Mouse (Mus musculus) CH12.LX (cell line): ENCODE results near the gene Notch1. TPM values are rescaled to one million over a fixed set of nuclear protein-coding genes. Genes with fewer than 3 reads are reported as not detected.

Experiments used
- DNase-seq: peaks from one replicate; pipeline ENCODE4 v3.0.0-alpha.2; 2013; ENCODE audit errors: extremely low read depth
- H3K27ac ChIP-seq: 2 replicates; pipeline ENCODE4 v1.5.1; 2012; ENCODE audit warnings: low read depth, mild to moderate bottlenecking, control low read depth, moderate library complexity; ENCODE audit not compliant: insufficient read depth
- H3K27me3 ChIP-seq: replicated peaks from 2 replicates; pipeline ENCODE3; 2012; ENCODE audit warnings: inconsistent platforms
- H3K36me3 ChIP-seq, 2 experiments: replicated peaks in 1 of 2; 2 replicates each; pipeline versions ENCODE3 to v1.6.1; 2012; ENCODE audit warnings: inconsistent platforms in 1 of 2, low read length in 1 of 2, mild to moderate bottlenecking in 1 of 2, mixed read lengths in 1 of 2, moderate library complexity in 1 of 2; ENCODE audit not compliant: control insufficient read depth in 1 of 2, insufficient read depth in 1 of 2
- H3K4me1 ChIP-seq, 2 experiments: 2 replicates each; pipeline ENCODE4 v1.6.1; 2012; ENCODE audit warnings: inconsistent platforms in 1 of 2, moderate library complexity in 1 of 2; ENCODE audit not compliant: insufficient read depth in 2 of 2, control insufficient read depth in 1 of 2
- H3K4me2 ChIP-seq: 2 replicates; pipeline ENCODE4 v1.6.1; 2012; ENCODE audit warnings: low read depth, mild to moderate bottlenecking, control low read depth; ENCODE audit not compliant: poor library complexity, insufficient read depth, severe bottlenecking
- H3K4me3 ChIP-seq, 3 experiments: fragments of 150-350 bp in 1 of 3; sonication (generic) in 1 of 3; replicated peaks in 1 of 3; 2 replicates each; pipeline versions ENCODE3 to v1.5.1; 2011 to 2012; ENCODE audit warnings: low read depth in 2 of 3, low read length in 2 of 3, mild to moderate bottlenecking in 2 of 3, moderate library complexity in 2 of 3, control low read depth in 1 of 3, improper control_type of control experiment in 1 of 3, inconsistent platforms in 1 of 3, mixed read lengths in 1 of 3; ENCODE audit not compliant: poor library complexity in 1 of 3
- H3K79me2 ChIP-seq: replicated peaks from 2 replicates; pipeline ENCODE4 v1.6.1; 2012; ENCODE audit warnings: mild to moderate bottlenecking, moderate library complexity; ENCODE audit not compliant: control insufficient read depth, poor library complexity, insufficient read depth, severe bottlenecking; ENCODE audit errors: extremely low read depth
- H3K9ac ChIP-seq: 2 replicates; pipeline ENCODE4 v1.6.1; 2012; ENCODE audit warnings: low read depth, mild to moderate bottlenecking, control low read depth, moderate library complexity; ENCODE audit not compliant: insufficient read depth
- H3K9me3 ChIP-seq: replicated peaks from 2 replicates; pipeline ENCODE3; 2012; ENCODE audit warnings: low read length, inconsistent platforms, mixed read lengths
- BHLHE40 ChIP-seq: IDR thresholded peaks from 2 replicates; pipeline ENCODE4 v1.6.1; 2011; ENCODE audit warnings: mild to moderate bottlenecking, low read depth, low read length, improper control_type of control experiment
- CHD1 ChIP-seq: IDR thresholded peaks from 2 replicates; pipeline ENCODE4 v1.6.1; 2012; ENCODE audit warnings: low read depth, low read length, improper control_type of control experiment, inconsistent platforms
- CHD2 ChIP-seq: IDR thresholded peaks from 2 replicates; pipeline ENCODE4 v1.6.1; 2011; ENCODE audit warnings: low read length, improper control_type of control experiment
- CTCF ChIP-seq, 2 experiments: IDR thresholded peaks in 1 of 2; conservative IDR thresholded peaks in 1 of 2; 2 replicates each; pipeline ENCODE4 v1.5.1; 2011 to 2012; ENCODE audit warnings: low read depth in 2 of 2, low read length in 2 of 2, improper control_type of control experiment in 1 of 2, inconsistent platforms in 1 of 2, mild to moderate bottlenecking in 1 of 2, moderate library complexity in 1 of 2
- E2F4 ChIP-seq: IDR thresholded peaks from 2 replicates; pipeline ENCODE4 v1.6.1; 2011; ENCODE audit warnings: low read depth, low read length, improper control_type of control experiment; ENCODE audit not compliant: insufficient replicate concordance
- ELF1 ChIP-seq: IDR thresholded peaks from 2 replicates; pipeline ENCODE4 v1.6.1; 2014; ENCODE audit warnings: low read depth, mild to moderate bottlenecking, inconsistent platforms, low read length, improper control_type of control experiment
- ETS1 ChIP-seq: conservative IDR thresholded peaks from 2 replicates; pipeline ENCODE4 v1.6.1; 2012; ENCODE audit warnings: low read depth, mild to moderate bottlenecking, inconsistent platforms, low read length, improper control_type of control experiment, moderate library complexity
- GABPA ChIP-seq: IDR thresholded peaks from 2 replicates; pipeline ENCODE4 v1.6.1; 2012; ENCODE audit warnings: low read depth, low read length, improper control_type of control experiment, inconsistent platforms; ENCODE audit not compliant: insufficient replicate concordance
- HCFC1 ChIP-seq: IDR thresholded peaks from 2 replicates; pipeline ENCODE4 v1.6.1; 2012; ENCODE audit warnings: low read depth, mild to moderate bottlenecking, inconsistent platforms, low read length, improper control_type of control experiment
- IRF4 ChIP-seq: IDR thresholded peaks from 2 replicates; pipeline ENCODE4 v1.6.1; 2014; ENCODE audit warnings: low read depth, mild to moderate bottlenecking, inconsistent platforms, low read length, improper control_type of control experiment
- JUND ChIP-seq: conservative IDR thresholded peaks from 2 replicates; pipeline ENCODE4 v1.6.1; 2011; ENCODE audit warnings: low read depth, low read length, improper control_type of control experiment
- MAFK ChIP-seq: IDR thresholded peaks from 2 replicates; pipeline ENCODE4 v1.6.1; 2011; ENCODE audit warnings: low read length, improper control_type of control experiment; ENCODE audit not compliant: insufficient replicate concordance
- MAX ChIP-seq: IDR thresholded peaks from 2 replicates; pipeline ENCODE4 v1.6.1; 2011; ENCODE audit warnings: low read length, improper control_type of control experiment
- MAZ ChIP-seq: IDR thresholded peaks from 2 replicates; pipeline ENCODE4 v1.6.1; 2012; ENCODE audit warnings: low read depth, mild to moderate bottlenecking, inconsistent platforms, low read length, improper control_type of control experiment, moderate library complexity
- MEF2A ChIP-seq: IDR thresholded peaks from 2 replicates; pipeline ENCODE4 v1.6.1; 2014; ENCODE audit warnings: low read depth, mild to moderate bottlenecking, inconsistent platforms, low read length, improper control_type of control experiment, borderline replicate concordance
- NELFE ChIP-seq: IDR thresholded peaks from 2 replicates; pipeline ENCODE4 v1.6.1; 2011; ENCODE audit warnings: low read depth, low read length, improper control_type of control experiment
- NRF1 ChIP-seq: IDR thresholded peaks from 2 replicates; pipeline ENCODE4 v1.6.1; 2014; ENCODE audit warnings: low read depth, mild to moderate bottlenecking, inconsistent platforms, low read length, improper control_type of control experiment, moderate library complexity
- POLR2A ChIP-seq: IDR thresholded peaks from 2 replicates; pipeline ENCODE4 v1.6.1; 2011; ENCODE audit warnings: low read depth, mild to moderate bottlenecking, improper control_type of control experiment, low read length
- POLR2AphosphoS2 ChIP-seq: IDR thresholded peaks from 2 replicates; pipeline ENCODE4 v1.6.1; 2011; ENCODE audit warnings: low read depth, low read length, improper control_type of control experiment
- RAD21 ChIP-seq: IDR thresholded peaks from 2 replicates; pipeline ENCODE4 v1.6.1; 2011; ENCODE audit warnings: low read depth, mild to moderate bottlenecking, low read length, improper control_type of control experiment, moderate library complexity
- RCOR1 ChIP-seq: conservative IDR thresholded peaks from 2 replicates; pipeline ENCODE4 v1.6.1; 2012; ENCODE audit warnings: low read depth, mild to moderate bottlenecking, inconsistent platforms, low read length, improper control_type of control experiment
- TBP ChIP-seq: conservative IDR thresholded peaks from 2 replicates; pipeline ENCODE4 v1.6.1; 2011; ENCODE audit warnings: low read depth, low read length, improper control_type of control experiment
- UBTF ChIP-seq: IDR thresholded peaks from 2 replicates; pipeline ENCODE4 v1.6.1; 2012; ENCODE audit warnings: low read depth, mild to moderate bottlenecking, inconsistent platforms, low read length, improper control_type of control experiment, moderate library complexity
- USF2 ChIP-seq: conservative IDR thresholded peaks from 2 replicates; pipeline ENCODE4 v1.6.1; 2011; ENCODE audit warnings: low read depth, low read length, improper control_type of control experiment
- ZC3H11A ChIP-seq: IDR thresholded peaks from 2 replicates; pipeline ENCODE4 v1.6.1; 2012; ENCODE audit warnings: low read depth, mild to moderate bottlenecking, inconsistent platforms, low read length, improper control_type of control experiment
- ZKSCAN1 ChIP-seq: IDR thresholded peaks from 2 replicates; pipeline ENCODE4 v1.6.1; 2012; ENCODE audit warnings: low read depth, inconsistent platforms, low read length, improper control_type of control experiment, borderline replicate concordance
- ZMIZ1 ChIP-seq: IDR thresholded peaks from 2 replicates; pipeline ENCODE4 v1.6.1; 2012; ENCODE audit warnings: low read depth, mild to moderate bottlenecking, inconsistent platforms, low read length, improper control_type of control experiment
- ZNF384 ChIP-seq: IDR thresholded peaks from 2 replicates; pipeline ENCODE4 v1.6.1; 2012; ENCODE audit warnings: low read depth, low read length, improper control_type of control experiment, inconsistent platforms
- dilution Hi-C: fragments of 300-500 bp; cut with MboI; formaldehyde crosslinking; loops from 2 replicates; pipeline ENCODE4 v1.14.3; 2020; ENCODE audit warnings: low sequenced_read_pairs; ENCODE audit not compliant: extremely low pct_unique_long_range_greater_than_20kb, extremely low pct_ligation_motif_present
- in situ Hi-C: fragments of 300-500 bp; cut with MboI; formaldehyde crosslinking; loops from 3 replicates; pipeline ENCODE4 v1.14.3; 2019; ENCODE audit warnings: low sequenced_read_pairs, low pct_ligation_motif_present, low pct_unique_long_range_greater_than_20kb, mixed read lengths
- polyA plus RNA-seq: library from polyadenylated mRNA; unstranded; fragments of >175 nt; gene quantifications from 2 replicates; pipeline ENCODE4 v1.2.1, GENCODE M21; 2012; ENCODE audit warnings: low read depth; ENCODE audit not compliant: insufficient read length
- total RNA-seq, 2 experiments: library from RNA; depleted of rRNA; stranded (reverse); fragments of 300-350 nt in 1 of 2; fragments of >200 nt in 1 of 2; gene quantifications; 2 replicates each; pipeline ENCODE4 v1.2.3; 2012 to 2014

The Notch1 gene
- total and polyA plus RNA-seq, 3 experiments, result 0.98 to 13.1 (median 3.8) TPM

DNA sequence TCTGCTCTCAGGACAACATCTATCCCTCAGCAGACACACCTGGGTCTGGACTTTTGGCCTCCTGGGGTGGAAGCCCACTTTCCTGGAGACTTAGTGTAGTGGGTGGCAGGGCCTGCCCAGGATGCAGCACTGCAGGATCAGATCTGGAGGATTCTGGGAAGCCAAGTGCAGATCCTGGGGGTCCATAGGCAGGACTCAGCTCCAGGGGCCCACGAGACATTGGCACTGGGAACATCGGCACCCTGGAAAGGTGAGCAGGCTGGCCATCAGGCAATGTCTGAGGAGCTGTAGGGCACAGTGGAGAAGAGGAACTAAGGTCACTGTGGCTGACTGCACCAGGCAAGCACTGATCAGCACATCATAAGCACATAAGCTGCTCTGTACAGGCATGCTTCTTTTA is 94.5 kb downstream of the Notch1 start:
- dilution Hi-C loops, result no loop called here
- Histone ChIP-seq H3K4me3 (no peak overlapping the region), H3K4me1 (no peaks in the 10 kb centered on the region), H3K27ac (no peak overlapping the region), H3K79me2 (no peaks in the 10 kb centered on the region), H3K9ac (no peak overlapping the region), H3K27me3 (no peaks in the 10 kb centered on the region), H3K36me3 (peaks cover 80 to 96% of the 10 kb centered on the region in 2 experiments), H3K4me2 (no peak overlapping the region), H3K9me3 (no peaks in the 10 kb centered on the region)
- DNase-seq, result no peak
- TF ChIP-seq UBTF (no peak), USF2 (no peak), TBP (no peak), CHD1 (no peak), JUND (no peak), RCOR1 (no peak), NELFE (no peak), MEF2A (no peak), CHD2 (no peak)
- in situ Hi-C loops, result no loop called here

DNA sequence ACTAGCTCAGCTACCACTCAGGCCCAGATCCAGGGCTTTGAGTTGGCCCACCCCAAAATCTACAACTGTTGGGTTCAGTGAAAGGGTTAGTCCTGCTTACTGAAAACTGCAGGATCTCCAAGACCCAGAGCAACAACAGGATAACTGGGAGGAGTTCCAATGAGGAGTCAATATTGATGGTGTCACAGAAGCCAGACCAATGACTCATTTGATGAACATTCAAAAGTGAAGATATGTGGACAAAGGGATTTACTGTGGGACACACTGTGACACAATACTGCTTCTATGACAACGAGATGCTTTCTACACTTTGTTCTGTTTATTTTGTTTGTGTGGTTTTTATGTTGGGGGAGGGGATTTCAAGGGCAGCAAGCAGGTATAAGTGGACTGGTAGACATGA is 98.3 kb downstream of the Notch1 start:
- H3K9me3 ChIP-seq, result no peaks in the 10 kb centered on the region
- in situ Hi-C loops (no loop called here), dilution Hi-C loops (no loop called here)
- H3K4me1 ChIP-seq, result no peaks in the 10 kb centered on the region
- peaks cover 79 to 97% of the 10 kb centered on the region in 2 experiments for H3K36me3 ChIP-seq
- no peak overlapping the region for H3K4me2 ChIP-seq
- H3K9ac ChIP-seq, result no peak overlapping the region
- no peak overlapping the region for H3K4me3 ChIP-seq
- no peak for TF ChIP-seq HCFC1
- TF ChIP-seq IRF4, result no peak
- no peak for TF ChIP-seq POLR2A
- TF ChIP-seq USF2, result no peak
- TF ChIP-seq MAFK, result no peak
- no peak for TF ChIP-seq ZNF384
- TF ChIP-seq MAZ, result no peak
- TF ChIP-seq UBTF, result no peak
- no peak for TF ChIP-seq ZMIZ1
- TF ChIP-seq NRF1, result no peak
- no peaks in the 10 kb centered on the region for H3K79me2 ChIP-seq
- DNase-seq, result no peak
- no peaks in the 10 kb centered on the region for H3K27me3 ChIP-seq
- no peak overlapping the region for H3K27ac ChIP-seq

GRCm38 (mm10) chr2:26417066-26417465 is 99.4 kb downstream of the Notch1 start:
- Histone ChIP-seq H3K4me2 (no peak overlapping the region), H3K4me1 (no peaks in the 10 kb centered on the region), H3K27ac (no peak overlapping the region), H3K4me3 (no peak overlapping the region), H3K79me2 (no peaks in the 10 kb centered on the region), H3K9me3 (no peaks in the 10 kb centered on the region), H3K36me3 (peaks cover 77 to 97% of the 10 kb centered on the region in 2 experiments), H3K9ac (no peak overlapping the region), H3K27me3 (no peaks in the 10 kb centered on the region)
- DNase-seq, result no peak
- TF ChIP-seq ZKSCAN1 (no peak), ELF1 (no peak), UBTF (no peak), E2F4 (no peak), CHD1 (no peak), MAX (no peak), ZC3H11A (no peak), POLR2AphosphoS2 (no peak), CTCF (conservative IDR thresholded peaks at IDR 0.05 in 1 of 2, IDR thresholded peaks at IDR 0.05 in 1 of 2; ENCODE audit: low read depth in 2 of 2, low read length in 2 of 2) (no peak), BHLHE40 (no peak), ETS1 (no peak), MAZ (no peak), RAD21 (no peak), MAFK (no peak), MEF2A (no peak), GABPA (no peak)
- dilution Hi-C loops, result no loop called here
- in situ Hi-C loops, result no loop called here
